In genomic region chr13:98819094-98819493, GRCm38 (mm10) we compare ENCODE assay signal across 18 mouse cellular contexts. TPM values are rescaled to one million over a fixed set of nuclear protein-coding genes. Genes with fewer than 3 reads are reported as not detected.
DNase-seq lines count a peak whose midpoint lies in the region; ATAC-seq and TF ChIP-seq lines count a peak whose summit lies in the region.
"Had no signal": no experiment of that assay in that cellular context is flagged by ENCODE, and none has a peak within 500 bp of the region (broad histone marks: within the 10 kb centered on the region; RNA-seq: fewer than 3 reads in every experiment).

No protein-coding gene starts in this region.

- no peaks in the 10 kb centered on the region for H3K9me3 ChIP-seq in forebrain, embryonic 14.5 days (replicated peaks; ENCODE audit: control insufficient read depth, low read length)
- no peaks in the 10 kb centered on the region for H3K9me3 ChIP-seq in forebrain, embryonic 16.5 days (ENCODE audit: control insufficient read depth, low read length)
- no peaks in the 10 kb centered on the region for H3K9me3 ChIP-seq in lung, embryonic 14.5 days (ENCODE audit: low read depth, low read length)
- H3K9me3 ChIP-seq in intestine, embryonic 16.5 days (ENCODE audit: control insufficient read depth, low read length): no peaks in the 10 kb centered on the region
- H3K9me3 ChIP-seq in stomach, embryonic 16.5 days (replicated peaks; ENCODE audit: control insufficient read depth, low read length): no peaks in the 10 kb centered on the region
- H3K9me3 ChIP-seq: embryonic facial prominence, embryonic 13.5 days; forebrain, embryonic 10.5 days; hindbrain, embryonic 13.5 days; liver, embryonic 13.5 days had no signal

- no peaks in the 10 kb centered on the region for H3K27me3 ChIP-seq in forebrain, embryonic 14.5 days (replicated peaks; ENCODE audit: control insufficient read depth, insufficient read depth, low read length)
- H3K27me3 ChIP-seq in forebrain, embryonic 16.5 days (replicated peaks; ENCODE audit: control insufficient read depth, insufficient read depth, low read length): no peaks in the 10 kb centered on the region
- no peaks in the 10 kb centered on the region for H3K27me3 ChIP-seq in lung, embryonic 14.5 days (ENCODE audit: insufficient read depth, low read length)
- no peaks in the 10 kb centered on the region for H3K27me3 ChIP-seq in intestine, embryonic 16.5 days (replicated peaks; ENCODE audit: control insufficient read depth, insufficient read depth, low read length)
- no peaks in the 10 kb centered on the region for H3K27me3 ChIP-seq in stomach, embryonic 16.5 days (ENCODE audit: control insufficient read depth, insufficient read depth, low read length)
- H3K27me3 ChIP-seq: CH12.LX; embryonic facial prominence, embryonic 13.5 days; hindbrain, embryonic 13.5 days; liver, embryonic 13.5 days had no signal

- WGBS in forebrain, embryonic 14.5 days: 86% methylated on average over 2 of the region's 2 CpGs
- WGBS in forebrain, embryonic 16.5 days: 84% methylated on average over 2 of the region's 2 CpGs
- WGBS in lung, embryonic 14.5 days: 48% methylated on average over 2 of the region's 2 CpGs
- 35% methylated on average over 2 of the region's 2 CpGs for WGBS in lung, adult 2 months
- WGBS in intestine, embryonic 16.5 days: 40% methylated on average over 2 of the region's 2 CpGs
- 52% methylated on average over 2 of the region's 2 CpGs for WGBS in stomach, embryonic 16.5 days

- no peak for ATAC-seq in forebrain, embryonic 14.5 days
- no peak for ATAC-seq in forebrain, embryonic 16.5 days
- no peak for ATAC-seq in lung, embryonic 14.5 days (ENCODE audit: insufficient read depth)
- no peak for ATAC-seq in intestine, embryonic 16.5 days
- no peak for ATAC-seq in stomach, embryonic 16.5 days (ENCODE audit: insufficient read depth, low FRiP score)

- no peaks in the 10 kb centered on the region for H3K36me3 ChIP-seq in forebrain, embryonic 14.5 days (ENCODE audit: control insufficient read depth, insufficient read depth, low read length)
- no peaks in the 10 kb centered on the region for H3K36me3 ChIP-seq in forebrain, embryonic 16.5 days (ENCODE audit: control insufficient read depth, insufficient read depth)
- H3K36me3 ChIP-seq in lung, embryonic 14.5 days (ENCODE audit: insufficient read depth): no peaks in the 10 kb centered on the region
- H3K36me3 ChIP-seq in intestine, embryonic 16.5 days (ENCODE audit: control insufficient read depth, insufficient read depth, low read length): no peaks in the 10 kb centered on the region
- no peaks in the 10 kb centered on the region for H3K36me3 ChIP-seq in stomach, embryonic 16.5 days (ENCODE audit: control insufficient read depth, insufficient read depth, low read length)
- H3K36me3 ChIP-seq: embryonic facial prominence, embryonic 13.5 days; forebrain, embryonic 10.5 days; hindbrain, embryonic 13.5 days; liver, embryonic 13.5 days had no signal

- 0 out of 2 replicates have a peak overlapping the region, but pooled peaks have one; percentile 5 for H3K27ac ChIP-seq in forebrain, embryonic 14.5 days (ENCODE audit: low read depth, low read length)
- H3K27ac ChIP-seq in forebrain, embryonic 16.5 days (ENCODE audit: low read length): no peak overlapping the region
- H3K27ac ChIP-seq in lung, embryonic 14.5 days (ENCODE audit: low read depth): peak overlapping the region; percentile 51; the same call in 1 of the 2 replicates
- peak overlapping the region; percentile 82 for H3K27ac ChIP-seq in intestine, embryonic 16.5 days (ENCODE audit: low read length)
- peak overlapping the region; percentile 48; the same call in 1 of the 2 replicates for H3K27ac ChIP-seq in stomach, embryonic 16.5 days (ENCODE audit: low read length)
- H3K27ac ChIP-seq: embryonic facial prominence, embryonic 13.5 days; forebrain, embryonic 10.5 days; hindbrain, embryonic 13.5 days; liver, embryonic 13.5 days had no signal

- no peak overlapping the region for H3K9ac ChIP-seq in forebrain, embryonic 14.5 days (ENCODE audit: low read length)
- H3K9ac ChIP-seq in forebrain, embryonic 16.5 days (replicated peaks; ENCODE audit: low read depth, low read length): no peak overlapping the region
- no peak overlapping the region for H3K9ac ChIP-seq in lung, embryonic 14.5 days
- 0 out of 2 replicates have a peak overlapping the region, but pooled peaks have one; percentile 30 for H3K9ac ChIP-seq in intestine, embryonic 16.5 days (ENCODE audit: low read depth, low read length)
- no peak overlapping the region for H3K9ac ChIP-seq in stomach, embryonic 16.5 days (ENCODE audit: low read length)
- H3K9ac ChIP-seq: embryonic facial prominence, embryonic 13.5 days; hindbrain, embryonic 13.5 days; liver, embryonic 13.5 days had no signal

- TF ChIP-seq CTCF in lung, embryonic 14.5 days (IDR thresholded peaks at IDR 0.05; ENCODE audit: low read depth): no peak
- no peak for TF ChIP-seq CTCF in lung, adult 2 months (IDR thresholded peaks at IDR 0.05; ENCODE audit: insufficient read depth, low read length)

- H3K4me1 ChIP-seq in forebrain, embryonic 14.5 days (ENCODE audit: control insufficient read depth, insufficient read depth, low read length): no peaks in the 10 kb centered on the region
- peaks cover under 1% of the 10 kb centered on the region; the same call in 1 of the 2 replicates for H3K4me1 ChIP-seq in forebrain, embryonic 16.5 days (replicated peaks; ENCODE audit: control insufficient read depth, insufficient read depth, low read length)
- 0 out of 2 replicates have a peak, but pooled peaks cover 6% of the 10 kb centered on the region for H3K4me1 ChIP-seq in lung, embryonic 14.5 days (ENCODE audit: insufficient read depth)
- H3K4me1 ChIP-seq in lung, adult 2 months (ENCODE audit: control insufficient read depth, insufficient read depth, low read length): peaks cover 10% of the 10 kb centered on the region
- peaks cover 9% of the 10 kb centered on the region; the same call in 1 of the 2 replicates for H3K4me1 ChIP-seq in intestine, embryonic 16.5 days (ENCODE audit: control insufficient read depth, insufficient read depth, low read length)
- peaks cover 5% of the 10 kb centered on the region; the same call in 1 of the 2 replicates for H3K4me1 ChIP-seq in stomach, embryonic 16.5 days (ENCODE audit: control insufficient read depth, insufficient read depth, low read length)
- H3K4me1 ChIP-seq: embryonic facial prominence, embryonic 13.5 days; hindbrain, embryonic 13.5 days had no signal

- H3K4me2 ChIP-seq in forebrain, embryonic 14.5 days (ENCODE audit: low read length): no peak overlapping the region
- no peak overlapping the region for H3K4me2 ChIP-seq in forebrain, embryonic 16.5 days (ENCODE audit: low read length)
- H3K4me2 ChIP-seq in lung, embryonic 14.5 days: no peak overlapping the region
- H3K4me2 ChIP-seq in intestine, embryonic 16.5 days (ENCODE audit: low read depth, low read length): no peak overlapping the region
- no peak overlapping the region for H3K4me2 ChIP-seq in stomach, embryonic 16.5 days (ENCODE audit: low read depth, low read length)
- H3K4me2 ChIP-seq: embryonic facial prominence, embryonic 13.5 days; hindbrain, embryonic 13.5 days; liver, embryonic 13.5 days had no signal

- DNase-seq in forebrain, embryonic 14.5 days (ENCODE audit: low spot score): no peak
- peak; percentile 54 for DNase-seq in lung, embryonic 14.5 days
- no peak for DNase-seq in lung, adult 2 months
- DNase-seq in frontal cortex, postnatal 36 days (ENCODE audit: low spot score in 2 of 2): no peak
- no peak for DNase-seq in spleen, postnatal 10 days (ENCODE audit: low spot score in 2 of 2)
- DNase-seq: cerebellum, adult 18-20 months; heart, adult 18-20 months; kidney, adult 8-10 months; liver, embryonic 13.5 days; right cerebral cortex, postnatal 4 days; thymus, postnatal 14 days had no signal

- H3K4me3 ChIP-seq in forebrain, embryonic 14.5 days (ENCODE audit: low read depth, low read length): no peak overlapping the region
- no peak overlapping the region for H3K4me3 ChIP-seq in forebrain, embryonic 16.5 days (replicated peaks; ENCODE audit: low read length)
- no peak overlapping the region for H3K4me3 ChIP-seq in lung, embryonic 14.5 days (ENCODE audit: low read depth, low read length)
- H3K4me3 ChIP-seq in lung, adult 2 months (replicated peaks; ENCODE audit: extremely low read depth, low read depth, low read length): no peak overlapping the region
- no peak overlapping the region for H3K4me3 ChIP-seq in intestine, embryonic 16.5 days (ENCODE audit: low read length)
- H3K4me3 ChIP-seq in stomach, embryonic 16.5 days (replicated peaks; ENCODE audit: low read length): no peak overlapping the region
- H3K4me3 ChIP-seq: embryonic facial prominence, embryonic 13.5 days; forebrain, embryonic 10.5 days; hindbrain, embryonic 13.5 days; liver, embryonic 13.5 days had no signal

- TF ChIP-seq POLR2A in lung, adult 2 months (IDR thresholded peaks at IDR 0.05; ENCODE audit: borderline replicate concordance, extremely low read depth, low read depth, low read length): no peak

RNA-seq across cellular contexts. Expression of gene Fcho2, which starts 3.8 kb away (rescaled TPM):
- 14.7 and 19.8 TPM in 2 replicates for polyA plus RNA-seq in forebrain, embryonic 14.5 days (2014; fragmentation: Nextera tagmentation; extraction: Ambion mirVana)
- 29.6 and 31.8 TPM in 2 replicates for polyA plus RNA-seq in forebrain, embryonic 16.5 days (2015; fragmentation: Nextera tagmentation; extraction: Ambion mirVana)
- polyA plus RNA-seq in lung, embryonic 14.5 days (2014; fragmentation: Nextera tagmentation; extraction: Ambion mirVana): 39.0 and 39.6 TPM in 2 replicates
- polyA plus RNA-seq in lung, adult 2 months (2012; rRNA removed): 16.0 and 21.1 TPM in 2 replicates
- polyA plus RNA-seq in intestine, embryonic 16.5 days (2015; fragmentation: Nextera tagmentation; extraction: Ambion mirVana): 31.2 and 31.9 TPM in 2 replicates
- polyA plus RNA-seq in stomach, embryonic 16.5 days (2015; fragmentation: Nextera tagmentation; extraction: Ambion mirVana): 42.0 and 42.7 TPM in 2 replicates
